Mouse (Mus musculus) megakaryocyte, embryonic 14.5 days (primary cell): ENCODE results near the gene Fam155a.

Experiments
- FLI1 ChIP-seq: IDR thresholded peaks from 2 replicates; pipeline ENCODE4 v1.6.1; 2012; ENCODE audit warnings: low read length, inconsistent platforms, mixed read lengths
- GATA1 ChIP-seq: IDR thresholded peaks from 3 replicates; pipeline ENCODE4 v1.6.1; 2012; ENCODE audit warnings: mixed read lengths, low read length, inconsistent platforms, borderline replicate concordance

DNA sequence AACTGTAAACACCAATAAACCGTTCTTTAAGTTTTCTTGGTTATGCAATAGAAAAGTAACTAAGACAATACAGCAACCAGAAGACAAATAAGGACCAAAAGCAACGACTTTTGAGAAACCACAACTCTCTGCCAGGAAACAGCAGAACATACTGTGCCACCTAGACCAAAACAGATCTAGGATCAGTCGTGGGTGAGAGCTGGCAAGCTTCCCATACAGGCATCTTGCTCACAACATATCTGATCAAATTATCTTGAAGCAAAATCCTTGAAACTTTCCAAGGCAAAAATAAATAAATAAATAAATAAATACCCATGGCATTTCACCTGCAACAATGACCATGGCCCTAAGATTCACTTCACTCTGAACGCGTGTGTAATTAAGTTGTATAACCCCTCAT is 376.3 kb downstream of the Fam155a start:
- TF ChIP-seq GATA1 (no peak), FLI1 (no peak)
